Mouse (Mus musculus): ENCODE measurements around the gene Tas1r3. TPM values are rescaled to one million over a fixed set of nuclear protein-coding genes. Genes with fewer than 3 reads are reported as not detected.

The Tas1r3 gene
- under 1 TPM; 0.14 to 0.20 TPM for total RNA-seq (2021)

- no peak for DNase-seq
Measured at GRCm38 (mm10) chr4:155863001-155863400, at the start of gene Tas1r3. Gene Tas1r3 (minus strand): TSS chr4:155863362.

- DNase-seq = peak; percentile 3
Measured at GRCm38 (mm10) chr4:155908751-155909150, 45.6 kb upstream of the Tas1r3 start.

- DNase-seq = peak; percentile 4
Measured at GRCm38 (mm10) chr4:155908281-155908680, 45.1 kb upstream of the Tas1r3 start.

GRCm38 (mm10) chr4:155907003-155907402 lies 43.8 kb upstream of the Tas1r3 start:
- DNase-seq = no peak

GRCm38 (mm10) chr4:155906125-155906524 lies 43.0 kb upstream of the Tas1r3 start:
- DNase-seq = peak; percentile 3

- peak; percentile 5 for DNase-seq
Measured at GRCm38 (mm10) chr4:155905634-155906033, 42.5 kb upstream of the Tas1r3 start.

- peak; percentile 21 for DNase-seq
Measured at GRCm38 (mm10) chr4:155904318-155905102, 41.3 kb upstream of the Tas1r3 start.

GRCm38 (mm10) chr4:155903246-155903645 lies 40.1 kb upstream of the Tas1r3 start:
- peak; percentile 3 for DNase-seq

- peak; percentile 61 for DNase-seq
Measured at GRCm38 (mm10) chr4:155901205-155901604, 38.0 kb upstream of the Tas1r3 start.

GRCm38 (mm10) chr4:155899355-155899754 lies 36.2 kb upstream of the Tas1r3 start:
- DNase-seq = peak; percentile 4

GRCm38 (mm10) chr4:155898318-155898717 lies 35.2 kb upstream of the Tas1r3 start:
- no peak for DNase-seq

- peak; percentile 3 for DNase-seq
Measured at GRCm38 (mm10) chr4:155896461-155896860, 33.3 kb upstream of the Tas1r3 start.

- DNase-seq = peak; percentile 5
Measured at GRCm38 (mm10) chr4:155895826-155896225, 32.7 kb upstream of the Tas1r3 start.

- peak; percentile 67 for DNase-seq
Measured at GRCm38 (mm10) chr4:155895216-155895615, 32.1 kb upstream of the Tas1r3 start.

GRCm38 (mm10) chr4:155894311-155894881 lies 31.2 kb upstream of the Tas1r3 start:
- DNase-seq = peak; percentile 74

- DNase-seq = peak; percentile 3
Measured at GRCm38 (mm10) chr4:155893212-155893690, 30.1 kb upstream of the Tas1r3 start.

- peak; percentile 49 for DNase-seq
Measured at GRCm38 (mm10) chr4:155892438-155893211, 29.5 kb upstream of the Tas1r3 start.

- peak; percentile 90 for DNase-seq
Measured at GRCm38 (mm10) chr4:155892017-155892416, 28.9 kb upstream of the Tas1r3 start.

- peak; percentile 98 for DNase-seq
Measured at GRCm38 (mm10) chr4:155891551-155892001, 28.4 kb upstream of the Tas1r3 start, which contains the start of the genes Pusl1 and Acap3. Gene Pusl1 (minus strand): TSS chr4:155891781. Gene Acap3 (plus strand): TSS chr4:155891822.

GRCm38 (mm10) chr4:155891011-155891471 lies 27.9 kb upstream of the Tas1r3 start:
- DNase-seq = no peak

GRCm38 (mm10) chr4:155889316-155889715 lies 26.2 kb upstream of the Tas1r3 start:
- DNase-seq = no peak

- no peak for DNase-seq
Measured at GRCm38 (mm10) chr4:155888181-155888580, 25.0 kb upstream of the Tas1r3 start.

GRCm38 (mm10) chr4:155887674-155888073 lies 24.5 kb upstream of the Tas1r3 start:
- DNase-seq = no peak
